Mouse (Mus musculus): ENCODE results near the gene Dgcr2. TPM values are rescaled to one million over a fixed set of nuclear protein-coding genes. Genes with fewer than 3 reads are reported as not detected.

The Dgcr2 gene
- total RNA-seq, 2 experiments from 2014 or later = 21.4 to 41.7 TPM

- ATAC-seq (replicated peaks; ENCODE audit: low FRiP score, poor library complexity, severe bottlenecking) = no peak
Measured at GRCm38 (mm10) chr16:17796971-17797811, 101.2 kb downstream of the Dgcr2 start, which contains the start of gene Scarf2. Scarf2 (plus strand) TSS chr16:17797282.

GRCm38 (mm10) chr16:17796519-17796918, 101.8 kb downstream of the Dgcr2 start:
- ATAC-seq (replicated peaks; ENCODE audit: low FRiP score, poor library complexity, severe bottlenecking) = no peak

- no peak for ATAC-seq (replicated peaks; ENCODE audit: low FRiP score, poor library complexity, severe bottlenecking)
Measured at GRCm38 (mm10) chr16:17795643-17796042, 102.7 kb downstream of the Dgcr2 start.

- no peak for ATAC-seq (replicated peaks; ENCODE audit: low FRiP score, poor library complexity, severe bottlenecking)
Measured at GRCm38 (mm10) chr16:17794047-17794446, 104.3 kb downstream of the Dgcr2 start.

GRCm38 (mm10) chr16:17792728-17793127, 105.6 kb downstream of the Dgcr2 start:
- ATAC-seq (replicated peaks; ENCODE audit: low FRiP score, poor library complexity, severe bottlenecking) = no peak

Other genes with a start within 250 kb of the Dgcr2 start
- 55.1 and 70.8 TPM in 2 replicates for gene Med15, start 165.7 kb downstream of the Dgcr2 start, total RNA-seq (2015; ENCODE audit: low replicate concordance)
- gene Med15, start 165.7 kb downstream of the Dgcr2 start, total RNA-seq (2017; ENCODE audit: low replicate concordance) = 57.3 and 60.2 TPM in 2 replicates
- gene Klhl22, start 138.9 kb downstream of the Dgcr2 start, total RNA-seq (2015; ENCODE audit: low replicate concordance) = 4.2 and 5.4 TPM in 2 replicates
- gene Klhl22, start 138.9 kb downstream of the Dgcr2 start, total RNA-seq (2017; ENCODE audit: low replicate concordance) = 3.7 and 3.9 TPM in 2 replicates
- 0.42 TPM in 1 of 2 replicates, not detected in the other for gene Scarf2, start 101.3 kb downstream of the Dgcr2 start, total RNA-seq (2015; ENCODE audit: low replicate concordance)
- gene Scarf2, start 101.3 kb downstream of the Dgcr2 start, total RNA-seq (2017; ENCODE audit: low replicate concordance) = not detected in 2 replicates
- not detected in 2 replicates for gene B830017H08Rik, start 65.4 kb downstream of the Dgcr2 start, total RNA-seq (2015; ENCODE audit: low replicate concordance)
- not detected in 2 replicates for gene B830017H08Rik, start 65.4 kb downstream of the Dgcr2 start, total RNA-seq (2017; ENCODE audit: low replicate concordance)
- gene Car15, start 60.2 kb downstream of the Dgcr2 start, total RNA-seq (2015; ENCODE audit: low replicate concordance) = 7.1 and 9.7 TPM in 2 replicates
- gene Car15, start 60.2 kb downstream of the Dgcr2 start, total RNA-seq (2017; ENCODE audit: low replicate concordance) = 4.6 and 9.5 TPM in 2 replicates
- 1.8 and 2.1 TPM in 2 replicates for gene Gm20518, start 6.9 kb downstream of the Dgcr2 start, total RNA-seq (2015; ENCODE audit: low replicate concordance)
- 1.0 TPM in 1 of 2 replicates, not detected in the other for gene Gm20518, start 6.9 kb downstream of the Dgcr2 start, total RNA-seq (2017; ENCODE audit: low replicate concordance)
- not detected in 2 replicates for gene Tssk1, start 4.3 kb downstream of the Dgcr2 start, total RNA-seq (2015; ENCODE audit: low replicate concordance)
- gene Tssk1, start 4.3 kb downstream of the Dgcr2 start, total RNA-seq (2017; ENCODE audit: low replicate concordance) = not detected in 2 replicates
- gene Tssk2, start 75 bp upstream of the Dgcr2 start, total RNA-seq (2015; ENCODE audit: low replicate concordance) = not detected in 2 replicates
- gene Tssk2, start 75 bp upstream of the Dgcr2 start, total RNA-seq (2017; ENCODE audit: low replicate concordance) = not detected in 2 replicates
- gene Ess2, start 12.8 kb upstream of the Dgcr2 start, total RNA-seq (2015; ENCODE audit: low replicate concordance) = 9.4 and 10.9 TPM in 2 replicates
- 9.6 and 27.5 TPM in 2 replicates for gene Ess2, start 12.8 kb upstream of the Dgcr2 start, total RNA-seq (2017; ENCODE audit: low replicate concordance)
- not detected in 2 replicates for gene Gsc2, start 16.5 kb upstream of the Dgcr2 start, total RNA-seq (2015; ENCODE audit: low replicate concordance)
- not detected in 2 replicates for gene Gsc2, start 16.5 kb upstream of the Dgcr2 start, total RNA-seq (2017; ENCODE audit: low replicate concordance)
- 0.84 and 12.3 TPM in 2 replicates for gene Slc25a1, start 29.7 kb upstream of the Dgcr2 start, total RNA-seq (2015; ENCODE audit: low replicate concordance)
- gene Slc25a1, start 29.7 kb upstream of the Dgcr2 start, total RNA-seq (2017; ENCODE audit: low replicate concordance) = 8.5 and 9.9 TPM in 2 replicates
- 8.8 TPM in 1 of 2 replicates, not detected in the other for gene Vpreb2, start 81.9 kb upstream of the Dgcr2 start, total RNA-seq (2015; ENCODE audit: low replicate concordance)
- not detected in 2 replicates for gene Vpreb2, start 81.9 kb upstream of the Dgcr2 start, total RNA-seq (2017; ENCODE audit: low replicate concordance)
- 8.4 TPM in 1 of 2 replicates, not detected in the other for gene Dgcr6, start 154.3 kb upstream of the Dgcr2 start, total RNA-seq (2015; ENCODE audit: low replicate concordance)
- 2.1 TPM in 1 of 2 replicates, not detected in the other for gene Dgcr6, start 154.3 kb upstream of the Dgcr2 start, total RNA-seq (2017; ENCODE audit: low replicate concordance)
- not detected in 2 replicates for gene Prodh, start 191.6 kb upstream of the Dgcr2 start, total RNA-seq (2015; ENCODE audit: low replicate concordance)
- gene Prodh, start 191.6 kb upstream of the Dgcr2 start, total RNA-seq (2017; ENCODE audit: low replicate concordance) = 3.4 and 5.0 TPM in 2 replicates
- 1.4 TPM in 1 of 2 replicates, not detected in the other for gene Rtn4r, start 229.1 kb upstream of the Dgcr2 start, total RNA-seq (2015; ENCODE audit: low replicate concordance)
- gene Rtn4r, start 229.1 kb upstream of the Dgcr2 start, total RNA-seq (2017; ENCODE audit: low replicate concordance) = 1.6 TPM in 1 of 2 replicates, not detected in the other

Data from erythroid progenitor cell, adult 5-6 weeks (primary cell).